Mouse (Mus musculus): ENCODE data around the gene Sall4. TPM values are rescaled to one million over a fixed set of nuclear protein-coding genes. Genes with fewer than 3 reads are reported as not detected.

The Sall4 gene
- total RNA-seq, 4 experiments from 2014 or later: 1.3 to 2.6 (median 2.3) TPM

Other genes with a start within 250 kb of the Sall4 start
- gene Nfatc2, start 166.3 kb downstream of the Sall4 start, total RNA-seq (2022): 10 to 100 TPM in 3 of 4 experiments, 1 to 10 TPM in 1; 9.8 to 19.2 (median 16.3) TPM
- 10 to 100 TPM; 53.2 to 63.6 (median 56.8) TPM for gene Atp9a, start 25.5 kb downstream of the Sall4 start, total RNA-seq (2022)
- 1 to 10 TPM; 6.4 to 8.6 (median 7.9) TPM for gene Zfp64, start 187.6 kb upstream of the Sall4 start, total RNA-seq (2022)